Mouse (Mus musculus) lung, postnatal 10 days (tissue): ENCODE data around the gene Srxn1.
"Not testable (repeated sequence)": the region's sequence is repeated elsewhere in the genome, so short reads cannot be mapped to it uniquely, and the experiment has no call there.

Experiments
- DNase-seq: peaks from one replicate; pipeline ENCODE4 v3.0.0; 2021

Srxn1 gene

DNA sequence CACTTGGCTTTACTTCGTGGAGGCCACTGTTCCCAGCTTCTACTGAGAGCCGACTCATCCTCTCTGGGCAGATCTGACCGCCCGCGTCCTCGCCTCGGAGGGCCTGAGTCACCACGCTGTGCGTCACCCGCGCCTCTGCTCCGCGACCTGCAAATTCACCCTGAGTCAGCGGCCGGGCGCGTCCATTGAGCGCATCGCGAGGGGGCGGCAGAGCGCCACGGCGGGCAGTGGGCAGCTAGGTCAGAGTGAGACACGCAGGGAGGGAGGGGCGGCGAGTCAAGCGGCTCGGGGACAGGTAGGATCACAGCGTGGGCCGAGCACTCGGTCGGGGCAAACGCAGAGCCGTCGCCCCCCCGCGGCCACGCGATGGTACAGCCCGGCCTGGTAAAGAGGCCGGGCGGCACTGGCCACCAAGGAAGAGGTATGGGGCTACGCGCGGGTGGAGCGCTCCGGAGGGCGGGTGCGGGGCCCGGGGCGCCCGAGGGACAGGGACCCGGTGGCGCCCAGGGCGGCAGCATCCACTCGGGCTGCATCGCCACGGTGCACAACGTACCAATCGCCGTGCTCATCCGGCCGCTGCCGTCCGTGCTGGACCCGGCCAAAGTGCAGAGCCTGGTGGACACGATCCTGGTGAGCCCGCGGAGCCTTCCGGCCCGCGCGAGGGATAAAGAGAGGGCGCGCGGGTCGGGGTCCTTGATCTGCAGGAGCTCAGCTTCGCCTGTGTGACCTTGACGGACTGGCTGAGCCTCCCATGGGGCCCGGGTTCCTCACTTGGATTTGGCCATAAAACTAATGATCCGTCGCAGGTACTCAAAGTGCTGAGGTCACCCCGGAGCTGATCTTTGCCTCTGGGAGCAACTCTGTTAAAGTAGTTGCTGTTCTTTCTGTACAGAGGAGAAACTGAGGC, at the start of gene Srxn1:
Gene Srxn1 (plus strand): TSS at position 199 of the 907 bp plus-strand sequence.
- DNase-seq: peak; percentile 88

DNA sequence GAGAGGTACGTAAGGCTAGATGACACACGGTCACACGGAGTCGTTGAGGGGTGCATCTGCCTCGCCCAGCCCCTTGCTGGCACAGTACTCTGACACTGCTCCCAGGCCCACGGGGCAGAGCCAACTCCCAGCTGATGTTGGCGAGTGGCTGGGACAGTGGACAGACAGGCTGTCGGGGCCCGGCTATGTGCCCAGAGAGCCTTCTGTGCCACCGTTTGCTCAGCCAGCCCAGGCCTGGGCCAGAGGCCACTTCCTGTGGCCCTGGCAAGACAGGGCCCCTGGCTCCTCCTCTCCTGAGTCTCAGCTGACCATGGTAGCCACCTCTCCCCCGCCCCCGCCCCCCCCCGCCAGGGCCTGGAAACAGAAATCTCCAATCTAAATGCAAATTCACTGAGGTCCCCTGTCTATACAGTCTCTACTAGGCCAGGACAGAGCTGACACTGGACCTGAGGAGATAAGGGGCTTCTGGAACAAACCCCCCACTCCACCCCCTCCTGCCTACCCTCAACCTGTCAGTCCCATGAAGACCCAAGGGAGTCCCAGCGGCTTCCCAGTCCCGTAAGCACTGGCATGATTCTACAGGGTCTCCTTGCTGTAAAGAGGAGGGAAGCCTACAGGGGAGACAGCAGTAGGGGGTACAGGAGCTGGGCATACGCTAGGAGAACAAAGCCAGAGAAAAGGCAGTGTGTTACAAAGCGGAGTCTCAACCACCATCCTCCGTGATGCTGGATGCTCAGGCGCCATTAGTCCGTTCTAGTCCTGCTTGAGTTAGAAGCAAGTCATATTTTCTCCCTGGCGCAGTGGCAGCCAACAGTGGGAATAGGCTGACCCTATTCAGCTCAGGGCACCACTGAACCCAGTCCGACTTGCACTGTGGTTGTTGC, 48.7 kb upstream of the Srxn1 start:
- DNase-seq: no peak

DNA sequence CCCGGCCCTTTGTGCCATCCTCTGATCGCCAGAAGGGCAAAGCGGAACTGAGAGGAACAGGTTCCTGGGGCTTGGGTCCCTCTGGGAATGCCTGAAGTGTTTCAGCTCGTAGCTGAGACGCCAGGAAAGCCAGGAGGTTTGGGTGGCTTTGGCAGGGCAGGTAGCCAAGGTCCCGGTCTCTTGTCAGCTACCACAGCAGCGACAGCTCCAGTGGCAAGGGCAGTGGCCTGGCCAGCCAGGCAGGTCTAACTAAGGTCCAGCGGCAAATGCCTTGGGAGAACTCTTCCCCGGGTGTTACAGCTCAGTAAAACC, 48.1 kb upstream of the Srxn1 start:
- no peak for DNase-seq

DNA sequence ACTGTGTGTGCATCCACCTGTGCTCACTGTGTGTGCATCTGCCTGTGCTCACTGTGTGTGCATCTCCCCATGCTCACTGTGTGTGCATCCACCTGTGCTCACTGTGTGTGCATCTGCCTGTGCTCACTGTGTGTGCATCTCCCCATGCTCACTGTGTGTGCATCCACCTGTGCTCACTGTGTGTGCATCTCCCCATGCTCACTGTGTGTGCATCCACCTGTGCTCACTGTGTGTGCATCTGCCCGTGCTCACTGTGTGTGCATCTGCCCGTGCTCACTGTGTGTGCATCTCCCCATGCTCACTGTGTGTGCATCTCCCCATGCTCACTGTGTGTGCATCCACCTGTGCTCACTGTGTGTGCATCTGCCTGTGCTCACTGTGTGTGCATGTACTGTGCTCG, 42.5 kb upstream of the Srxn1 start:
- DNase-seq: not testable (repeated sequence)

DNA sequence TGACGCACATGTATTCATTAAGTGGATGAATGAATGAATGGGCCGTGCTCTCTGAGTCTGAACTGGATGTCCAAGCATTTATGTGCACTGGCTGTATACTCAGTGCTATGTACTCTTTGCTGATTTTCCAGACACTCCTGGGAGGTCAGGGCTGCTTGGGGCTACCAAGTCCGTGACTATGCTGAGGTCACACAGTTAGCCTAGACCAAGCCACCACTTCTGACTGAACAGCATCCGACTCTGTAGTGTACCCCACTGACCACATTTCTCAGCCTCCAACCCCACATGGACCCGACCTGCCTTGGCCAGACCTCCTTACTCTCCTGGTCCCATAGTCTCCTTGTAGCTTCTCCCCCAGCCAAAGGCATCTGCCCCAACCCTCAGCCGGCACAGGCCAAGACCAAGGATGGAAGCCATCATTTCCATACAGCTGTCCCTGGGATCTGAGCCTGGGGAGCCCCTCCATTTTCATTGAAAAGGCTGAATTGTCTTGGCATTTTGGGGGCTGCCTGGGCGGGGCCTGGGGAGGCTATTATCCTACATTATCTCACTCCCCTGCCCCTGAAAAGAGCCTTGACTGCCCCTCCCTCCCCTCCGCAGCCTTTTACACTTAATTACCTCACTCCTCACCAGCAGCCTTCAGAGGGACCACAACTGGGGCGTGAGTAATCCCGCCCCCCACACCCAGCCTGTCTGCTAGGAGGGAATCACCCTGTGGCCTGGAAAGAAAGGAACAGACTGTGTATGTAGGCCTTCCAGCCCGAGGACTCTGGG, 36.5 kb upstream of the Srxn1 start:
- no peak for DNase-seq

DNA sequence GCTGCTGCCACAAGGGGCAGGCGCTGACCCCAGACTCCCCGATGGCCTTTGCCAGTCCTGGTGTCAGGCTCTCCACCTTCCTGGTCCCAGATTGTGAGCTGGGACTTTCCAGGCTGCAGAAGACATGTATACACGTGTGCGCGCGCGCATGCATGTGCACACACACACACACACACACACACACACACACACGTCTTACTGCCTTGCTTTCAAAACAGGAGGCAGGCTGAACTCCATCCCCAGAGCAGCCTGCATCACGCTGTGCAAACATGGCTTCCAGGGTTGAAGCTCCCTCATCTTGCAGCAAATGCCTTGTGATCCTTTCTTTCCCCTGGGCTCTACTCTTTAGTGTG, 35.9 kb upstream of the Srxn1 start:
- no peak for DNase-seq

DNA sequence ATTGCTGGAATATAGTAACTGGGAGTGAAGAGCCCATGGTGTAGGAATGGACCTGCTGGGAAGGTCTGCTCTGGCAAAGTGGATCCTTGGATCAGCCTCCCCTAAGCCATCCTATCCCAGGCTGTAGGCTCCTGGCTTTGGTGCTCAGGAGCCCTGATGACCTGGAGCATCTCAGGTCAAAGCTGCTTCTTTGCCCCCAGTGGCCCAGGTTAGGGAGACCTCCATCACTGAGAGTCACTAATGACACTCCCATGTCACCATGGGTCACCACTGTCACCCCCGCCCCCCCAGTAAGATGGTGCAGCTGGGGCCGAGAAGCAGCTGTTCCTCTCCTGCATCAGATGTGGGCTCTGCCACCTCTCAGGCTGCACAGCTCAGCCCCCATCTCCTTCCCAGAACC, 35.4 kb upstream of the Srxn1 start:
- DNase-seq: no peak

DNA sequence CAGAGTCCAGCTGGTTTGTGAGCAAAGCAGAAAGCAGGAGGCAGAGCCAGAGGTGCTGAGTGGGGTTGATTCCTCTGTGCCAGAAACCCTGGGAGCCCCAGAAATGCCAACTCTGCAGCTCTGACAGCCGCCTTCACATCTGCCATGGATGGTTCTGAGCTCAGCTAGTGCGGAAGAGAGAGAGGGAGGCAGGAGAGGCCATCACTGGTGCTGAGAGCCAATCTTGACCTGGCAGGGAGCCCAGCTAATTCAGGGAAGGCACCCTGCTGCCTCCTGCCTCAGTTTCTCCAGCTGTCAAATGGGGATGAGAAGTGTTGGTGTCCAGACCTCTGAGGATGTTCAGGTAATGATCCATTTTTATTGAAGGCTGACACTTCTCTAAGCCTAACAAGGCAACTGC, 30.8 kb upstream of the Srxn1 start:
- DNase-seq: no peak

DNA sequence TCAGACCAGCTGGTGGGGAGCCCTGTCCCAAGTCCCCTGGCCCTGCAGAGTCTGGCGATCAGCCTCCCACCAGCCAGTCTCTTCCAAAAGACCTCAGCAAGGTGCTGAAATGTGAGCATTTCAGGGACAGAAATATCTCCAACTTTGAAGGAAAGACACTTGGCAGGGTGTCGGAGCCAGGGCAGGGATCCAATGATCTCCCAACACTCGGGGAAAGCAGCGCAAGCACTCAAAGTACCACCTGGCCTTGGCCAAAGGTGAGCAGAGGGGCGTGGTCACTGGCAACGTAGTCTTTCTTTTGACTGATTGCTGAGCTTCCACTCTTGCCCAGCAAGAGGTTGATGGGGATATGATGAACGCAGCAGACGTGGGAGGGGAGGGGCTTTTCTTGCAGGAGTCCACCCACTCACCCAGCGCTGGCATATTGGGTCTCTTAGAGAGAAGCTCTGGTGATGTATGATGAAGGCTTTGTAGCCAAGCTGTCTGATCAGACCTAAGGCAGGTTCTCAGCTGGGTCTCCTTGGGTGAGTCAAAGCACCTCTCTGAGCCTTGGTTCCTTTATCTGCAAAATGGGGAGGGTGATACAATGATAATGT, 29.9 kb upstream of the Srxn1 start:
- no peak for DNase-seq

DNA sequence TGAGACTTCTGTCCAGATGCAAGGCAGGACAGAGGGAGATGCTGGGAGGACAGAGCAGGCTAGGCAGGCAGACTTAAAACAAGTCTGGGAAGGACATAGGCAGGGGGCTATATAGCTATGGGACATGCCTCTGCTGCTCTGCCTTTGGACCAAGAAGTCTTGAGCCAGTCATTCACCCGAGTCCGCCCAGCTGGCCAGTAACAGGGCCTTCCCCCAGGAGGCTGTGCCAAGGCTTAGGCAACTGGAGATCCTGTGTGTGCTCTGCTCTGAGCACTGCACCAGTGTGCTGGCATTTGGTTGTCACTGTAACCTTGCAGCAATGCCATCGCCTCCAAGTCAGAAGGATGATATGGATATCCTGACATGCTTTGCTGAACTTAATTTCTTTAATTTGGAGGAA, 28.0 kb upstream of the Srxn1 start:
- no peak for DNase-seq

DNA sequence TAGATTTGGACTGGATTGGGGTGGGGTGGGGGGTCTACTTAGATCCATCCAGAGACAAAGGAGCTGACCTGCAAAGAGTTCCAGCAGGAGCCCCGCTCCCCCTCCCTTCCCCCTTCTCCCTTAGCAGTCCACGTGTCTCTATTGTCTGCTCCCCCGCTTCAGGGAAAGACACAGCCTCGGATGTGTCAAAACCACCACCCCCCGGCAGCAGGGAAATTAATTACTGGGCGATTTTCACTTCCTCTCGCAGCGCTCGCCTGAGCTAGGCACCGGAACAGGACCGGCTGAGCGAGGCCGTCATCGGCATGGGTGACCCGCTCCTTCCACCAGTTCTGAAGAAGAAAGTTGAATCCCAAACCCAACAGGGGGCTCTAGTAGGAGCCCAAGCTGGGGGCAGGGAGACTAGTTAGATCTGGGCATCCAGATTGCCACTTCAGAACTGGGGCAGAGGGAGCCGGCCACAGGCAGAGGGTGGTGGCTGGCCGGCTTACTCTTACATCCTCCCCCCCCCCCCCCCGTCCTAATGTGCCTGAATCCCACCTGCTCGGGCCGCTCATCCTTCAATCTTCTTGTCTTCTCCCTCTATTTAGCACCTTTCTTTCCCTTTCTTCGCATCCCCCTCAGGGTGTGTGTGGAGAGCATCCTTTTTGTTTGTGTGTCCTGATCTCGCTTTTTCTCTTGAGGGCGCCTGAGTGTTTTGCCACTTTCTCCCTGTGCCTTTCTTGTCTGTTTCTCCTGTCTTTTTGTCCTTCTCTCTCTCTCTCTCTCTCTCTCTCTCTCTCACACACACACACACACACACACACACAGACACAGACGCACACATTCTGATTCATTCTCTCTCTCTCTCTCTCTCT, 24.4 kb upstream of the Srxn1 start, which contains the start of gene Scrt2:
Gene Scrt2 (plus strand): TSS at position 845 of the 857 bp plus-strand sequence.
- no peak for DNase-seq

DNA sequence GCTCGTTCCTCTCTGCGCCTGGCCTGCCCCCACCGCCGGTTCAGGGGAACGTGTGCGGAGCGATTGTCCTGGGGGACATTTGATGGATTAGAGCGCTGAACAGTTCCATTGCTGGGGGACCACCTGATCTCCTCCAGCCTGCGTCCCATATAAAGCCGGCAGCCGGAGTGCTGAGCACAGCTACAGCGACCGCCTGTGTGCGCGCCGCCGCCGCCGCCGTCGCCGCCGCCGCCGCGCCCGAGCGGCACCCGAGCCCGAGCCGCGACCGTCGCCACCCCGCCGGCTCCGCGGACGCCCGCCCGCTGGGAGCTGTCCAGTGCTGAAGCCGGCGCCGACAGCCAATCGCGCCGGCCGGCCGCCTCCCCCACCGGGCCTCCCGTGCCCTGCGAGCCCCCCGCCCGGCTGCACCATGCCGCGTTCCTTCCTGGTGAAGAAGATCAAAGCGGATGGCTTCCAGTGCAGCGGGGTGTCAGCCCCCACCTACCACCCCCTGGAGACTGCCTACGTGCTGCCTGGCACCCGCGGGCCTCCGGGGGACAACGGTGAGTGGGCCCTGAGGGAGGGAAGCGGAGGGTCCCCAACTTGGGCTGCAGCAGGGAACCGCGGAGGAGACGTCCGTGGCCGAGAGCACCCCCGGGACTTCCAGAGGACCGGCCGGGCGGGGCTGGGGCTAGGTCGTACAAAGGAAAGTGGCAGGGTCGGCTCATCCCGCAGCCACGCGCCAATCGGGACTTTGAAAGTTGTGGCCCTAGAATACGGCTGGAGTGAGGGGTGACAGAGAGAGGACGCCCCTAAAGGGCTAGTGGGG, 23.5 kb upstream of the Srxn1 start:
- peak; percentile 88 for DNase-seq

DNA sequence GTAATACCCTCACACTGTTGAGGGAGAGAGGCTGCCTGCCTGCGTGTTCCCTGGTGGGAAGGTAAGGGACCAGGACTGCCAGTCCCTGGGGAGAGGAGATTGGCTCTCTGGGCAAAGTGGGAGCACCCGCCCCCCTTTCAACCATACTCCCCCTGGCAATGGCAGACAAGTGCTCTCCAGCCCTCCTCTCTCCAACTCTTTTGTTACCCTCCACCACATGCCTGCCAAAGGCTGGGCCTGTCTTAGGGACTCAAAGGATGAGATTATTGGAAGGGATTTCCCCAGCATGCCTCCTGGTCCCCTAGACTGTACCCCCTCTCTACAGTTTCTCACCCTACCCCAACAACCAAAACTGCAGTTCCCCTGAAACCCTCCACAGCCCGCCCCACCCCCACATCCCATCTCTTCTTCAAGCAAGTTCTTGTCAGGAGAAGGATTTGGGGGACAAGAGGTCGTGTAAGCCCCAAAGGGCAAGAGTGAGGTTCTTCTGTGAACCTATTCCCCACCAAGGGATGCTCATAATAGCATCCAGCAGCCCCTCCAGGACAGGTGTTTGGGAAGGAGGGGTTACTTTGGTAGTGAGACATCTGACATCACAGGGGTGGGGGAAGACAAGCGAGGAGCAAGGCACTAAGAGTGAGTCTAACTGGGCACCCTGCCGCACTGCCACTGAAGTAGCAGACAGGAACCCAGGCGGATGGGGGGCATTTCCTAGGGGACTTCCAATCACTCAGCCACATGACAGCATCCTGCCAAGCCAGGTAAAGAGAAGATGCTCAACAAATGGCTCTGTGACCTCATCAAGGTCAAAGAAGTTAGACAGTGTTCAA, 22.6 kb upstream of the Srxn1 start:
- no peak for DNase-seq

DNA sequence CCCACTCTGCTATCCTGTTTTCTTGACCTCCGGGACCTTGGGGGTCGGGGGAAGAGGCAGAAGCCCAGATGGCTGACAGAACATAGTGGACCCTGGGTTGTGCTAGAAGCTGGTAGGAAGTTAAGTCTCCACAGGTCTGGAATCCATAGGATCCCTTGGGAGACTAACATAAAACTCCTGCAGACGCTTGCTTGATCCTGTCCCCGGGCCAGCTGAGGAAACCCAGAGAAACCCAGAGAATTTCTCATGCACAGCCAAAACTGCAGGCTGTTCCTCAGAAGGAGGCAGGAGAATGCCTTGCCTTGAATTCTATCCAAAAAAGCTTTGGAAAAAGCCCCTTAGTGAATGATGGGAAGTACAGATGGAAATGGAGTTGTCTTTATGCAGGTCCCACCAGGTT, 21.9 kb upstream of the Srxn1 start:
- no peak for DNase-seq

DNA sequence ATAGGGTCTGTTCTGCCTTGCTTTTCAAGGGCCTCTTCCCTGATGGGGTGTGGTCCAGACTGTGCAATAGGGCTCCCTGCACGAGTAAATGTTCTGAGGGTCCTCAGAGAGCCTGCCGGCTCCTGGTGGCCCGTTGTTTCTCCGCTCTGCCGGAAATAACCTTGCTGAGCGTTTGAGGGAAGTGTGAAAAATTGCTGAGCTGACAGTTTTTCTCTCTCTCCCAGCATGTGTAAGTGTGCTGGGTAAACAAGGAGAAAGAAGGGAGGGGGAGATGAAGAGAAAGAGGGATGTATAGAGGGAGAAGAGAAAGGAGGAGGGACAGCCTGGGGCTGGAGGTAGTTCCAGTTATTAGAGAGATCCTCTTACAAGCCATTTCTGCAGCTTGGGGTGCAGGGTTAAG, 21.0 kb upstream of the Srxn1 start:
- DNase-seq: no peak

DNA sequence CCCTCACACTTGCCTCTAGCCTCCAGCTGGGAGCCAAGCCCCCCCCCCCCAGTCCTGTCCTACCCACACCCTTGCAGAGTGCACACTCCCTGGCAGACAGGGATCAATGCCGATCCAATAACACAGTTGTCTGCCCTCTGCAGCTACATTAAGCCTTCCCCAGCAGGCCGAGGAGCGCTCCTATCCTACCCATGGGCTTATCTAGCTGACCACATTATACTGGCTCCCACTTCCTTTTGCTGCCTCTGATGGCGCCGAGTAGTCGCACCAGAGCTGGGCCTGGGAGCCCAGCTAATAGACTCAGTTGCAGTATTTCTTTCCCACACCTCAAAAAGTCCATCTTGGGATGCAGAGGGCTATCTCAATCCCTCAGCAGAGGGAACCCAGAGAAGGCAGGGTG, 19.9 kb upstream of the Srxn1 start:
- no peak for DNase-seq

DNA sequence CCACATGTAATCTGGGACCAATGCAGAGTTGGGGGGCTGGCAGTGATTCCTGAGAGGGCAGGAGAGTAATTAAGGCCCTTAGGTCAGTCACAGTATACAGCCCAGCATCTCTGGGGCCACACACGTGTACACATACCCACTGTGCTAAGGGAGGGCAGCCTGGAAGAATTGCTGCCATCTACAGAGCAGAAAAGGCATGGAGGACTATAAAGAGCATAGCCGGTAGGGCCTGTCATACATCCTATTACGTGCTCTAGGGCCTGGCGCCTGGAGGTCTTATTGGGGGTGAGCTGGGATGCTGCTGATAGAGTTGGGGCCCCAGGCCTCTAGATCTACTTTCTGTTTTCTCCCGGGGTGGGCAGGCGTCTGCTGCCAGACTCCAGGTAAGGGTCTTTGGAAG, 18.9 kb upstream of the Srxn1 start:
- DNase-seq: no peak

DNA sequence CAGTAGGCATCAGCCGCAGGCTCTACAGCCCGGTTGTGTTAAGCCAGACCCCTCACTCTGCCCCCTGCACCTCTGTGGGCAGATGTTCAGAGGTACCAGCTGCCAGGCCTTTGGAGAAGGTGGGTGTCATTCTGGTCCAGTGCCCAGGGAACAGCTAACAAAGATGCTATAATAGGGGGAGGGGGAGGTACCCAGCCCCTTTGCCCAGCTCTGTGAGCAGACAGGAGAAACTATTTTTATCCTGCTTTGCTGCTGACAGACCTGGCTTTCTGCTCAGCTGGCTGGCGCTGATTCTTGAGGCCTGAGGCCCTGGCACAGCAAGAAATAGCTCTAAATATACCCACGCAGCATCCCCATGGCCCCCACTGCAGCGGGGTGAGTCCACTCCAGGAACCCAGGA, 18.2 kb upstream of the Srxn1 start:
- DNase-seq: no peak

DNA sequence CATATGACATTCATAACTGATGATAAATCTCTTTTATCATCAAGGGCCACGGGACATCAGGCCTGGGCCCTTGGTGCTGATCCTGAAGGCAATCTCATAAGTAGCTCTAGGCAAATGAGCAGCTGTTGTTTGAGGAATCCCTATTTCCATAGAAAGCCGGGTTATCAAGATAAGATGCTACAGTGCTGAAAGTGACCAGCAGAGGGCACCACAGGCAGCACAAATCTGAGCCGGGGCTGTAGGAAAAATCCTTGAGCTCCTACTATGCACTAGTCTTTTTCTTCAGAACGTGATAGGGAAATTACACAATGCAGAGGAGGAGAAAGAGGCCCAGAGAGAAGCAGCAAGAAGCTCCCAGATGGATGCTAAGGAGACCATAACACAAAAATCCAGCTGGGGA, 16.2 kb upstream of the Srxn1 start:
- DNase-seq: peak; percentile 53

DNA sequence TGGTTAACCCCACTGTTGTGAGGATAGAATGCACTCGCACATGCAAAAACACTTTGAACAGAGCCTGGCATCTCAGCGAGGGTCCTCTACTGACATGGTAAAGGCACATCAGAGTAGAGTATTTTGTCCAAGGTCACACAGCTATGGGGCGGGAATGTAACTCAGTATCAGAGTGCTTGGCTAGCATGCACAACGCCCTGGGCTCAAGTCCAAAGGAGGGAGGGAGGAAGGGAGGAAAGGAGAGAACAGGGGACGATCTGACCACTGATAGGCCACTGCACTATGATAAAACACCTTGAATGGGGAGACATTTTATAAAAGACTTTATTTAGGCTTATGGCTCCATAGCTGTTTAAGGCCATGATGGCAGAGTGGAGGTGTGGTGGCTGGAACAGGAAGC, 15.7 kb upstream of the Srxn1 start:
- no peak for DNase-seq
